In the genomic region with DNA sequence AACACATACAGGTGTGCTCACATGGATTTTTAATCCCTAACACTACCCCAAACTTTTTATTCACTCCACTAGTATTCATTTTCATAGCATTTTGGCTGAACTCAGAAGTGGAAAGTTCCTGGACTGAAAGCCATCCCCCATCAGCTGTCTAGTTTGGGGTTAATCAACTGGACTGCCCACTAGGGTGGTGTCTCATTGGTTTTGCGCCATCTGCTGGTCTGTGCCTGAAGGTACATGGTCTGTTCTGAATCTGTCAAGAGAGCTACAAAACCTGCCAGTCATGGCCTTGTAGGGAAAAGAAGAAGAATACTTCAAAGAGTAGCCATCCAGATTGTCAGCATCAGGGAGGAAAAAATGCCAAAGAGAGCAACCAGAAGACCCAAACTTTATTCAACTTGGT, we compare ENCODE assay signal across 10 mouse cellular contexts.
A peak's percentile ranks its signal among the peaks of the same experiment; 100 is the strongest.
DNase-seq lines count a peak whose midpoint lies in the region; ATAC-seq and TF ChIP-seq lines count a peak whose summit lies in the region.
"Had no signal": no experiment of that assay in that cellular context is flagged by ENCODE, and none has a peak within 500 bp of the region (broad histone marks: within the 10 kb centered on the region; RNA-seq: fewer than 3 reads in every experiment).

No protein-coding gene starts in this region.

- H3K4me2 ChIP-seq in hindbrain, embryonic 14.5 days (replicated peaks): no peak overlapping the region
- no peak overlapping the region for H3K4me2 ChIP-seq in hindbrain, embryonic 12.5 days (replicated peaks)
- no peak overlapping the region for H3K4me2 ChIP-seq in midbrain, postnatal 0 days (ENCODE audit: low read depth, low read length, poor library complexity, severe bottlenecking)
- H3K4me2 ChIP-seq: embryonic facial prominence, embryonic 13.5 days; limb, embryonic 12.5 days had no signal

- peak; percentile 42 for TF ChIP-seq CTCF in E14TG2a.4 (conservative IDR thresholded peaks at IDR 0.05; ENCODE audit: low read length)
- peak; percentile 65 for TF ChIP-seq CTCF in midbrain, postnatal 0 days (IDR thresholded peaks at IDR 0.05)

- H3K9me3 ChIP-seq in hindbrain, embryonic 14.5 days (ENCODE audit: control insufficient read depth, low read length): no peaks in the 10 kb centered on the region
- H3K9me3 ChIP-seq in hindbrain, embryonic 12.5 days (replicated peaks): no peaks in the 10 kb centered on the region
- H3K9me3 ChIP-seq in E14TG2a.4 (ENCODE audit: low read length): no peaks in the 10 kb centered on the region
- no peaks in the 10 kb centered on the region for H3K9me3 ChIP-seq in midbrain, postnatal 0 days (ENCODE audit: low read length)
- H3K9me3 ChIP-seq: embryonic facial prominence, embryonic 13.5 days; limb, embryonic 12.5 days had no signal

- ATAC-seq in hindbrain, embryonic 14.5 days (ENCODE audit: low FRiP score): no peak
- ATAC-seq in hindbrain, embryonic 12.5 days (ENCODE audit: low FRiP score): no peak
- no peak for ATAC-seq in midbrain, postnatal 0 days (ENCODE audit: low FRiP score)

- no peak overlapping the region for H3K4me3 ChIP-seq in hindbrain, embryonic 14.5 days (replicated peaks; ENCODE audit: low read length)
- H3K4me3 ChIP-seq in hindbrain, embryonic 12.5 days: no peak overlapping the region
- no peak overlapping the region for H3K4me3 ChIP-seq in E14TG2a.4 (replicated peaks; ENCODE audit: low read length)
- no peak overlapping the region for H3K4me3 ChIP-seq in midbrain, postnatal 0 days (ENCODE audit: low read depth, low read length)
- H3K4me3 ChIP-seq: embryonic facial prominence, embryonic 13.5 days; limb, embryonic 12.5 days had no signal

- no peak overlapping the region for H3K9ac ChIP-seq in hindbrain, embryonic 14.5 days
- H3K9ac ChIP-seq in hindbrain, embryonic 12.5 days: no peak overlapping the region
- H3K9ac ChIP-seq in midbrain, postnatal 0 days (replicated peaks; ENCODE audit: low read length, poor library complexity, severe bottlenecking): no peak overlapping the region
- H3K9ac ChIP-seq: embryonic facial prominence, embryonic 13.5 days; limb, embryonic 12.5 days had no signal

- peak; percentile 48 for DNase-seq in hindbrain, embryonic 14.5 days (ENCODE audit: low spot score)
- peak; percentile 76 for DNase-seq in adrenal gland, postnatal 10 days
- DNase-seq in embryo, embryonic 11.5 days (ENCODE audit: low read depth, low spot score): peak; percentile 23
- peak; percentile 80 for DNase-seq in kidney, postnatal 10 days
- DNase-seq in midbrain, postnatal 0 days (ENCODE audit: low spot score): peak; percentile 58
- peak; percentile 8 to 60 for DNase-seq in thymus, postnatal 10 days (ENCODE audit: low spot score in 2 of 2)

- no peaks in the 10 kb centered on the region for H3K4me1 ChIP-seq in hindbrain, embryonic 14.5 days (replicated peaks; ENCODE audit: control insufficient read depth, insufficient read depth, low read length)
- H3K4me1 ChIP-seq in hindbrain, embryonic 12.5 days: no peaks in the 10 kb centered on the region
- no peaks in the 10 kb centered on the region for H3K4me1 ChIP-seq in E14TG2a.4 (replicated peaks; ENCODE audit: low read depth, low read length)
- H3K4me1 ChIP-seq in midbrain, postnatal 0 days (ENCODE audit: insufficient read depth, low read length): no peaks in the 10 kb centered on the region
- H3K4me1 ChIP-seq: embryonic facial prominence, embryonic 13.5 days; limb, embryonic 12.5 days had no signal

- 8% methylated on average over 1 of the region's 1 CpGs for WGBS in hindbrain, embryonic 14.5 days
- WGBS in hindbrain, embryonic 12.5 days: 0% methylated on average over 1 of the region's 1 CpGs
- WGBS in midbrain, postnatal 0 days: 5% methylated on average over 1 of the region's 1 CpGs

- no peak overlapping the region for H3K27ac ChIP-seq in hindbrain, embryonic 14.5 days
- H3K27ac ChIP-seq in hindbrain, embryonic 12.5 days: no peak overlapping the region
- no peak overlapping the region for H3K27ac ChIP-seq in midbrain, postnatal 0 days (ENCODE audit: low read depth, low read length)
- H3K27ac ChIP-seq: embryonic facial prominence, embryonic 13.5 days; limb, embryonic 12.5 days had no signal

- no peaks in the 10 kb centered on the region for H3K36me3 ChIP-seq in hindbrain, embryonic 14.5 days (replicated peaks; ENCODE audit: control insufficient read depth, insufficient read depth)
- no peaks in the 10 kb centered on the region for H3K36me3 ChIP-seq in hindbrain, embryonic 12.5 days
- H3K36me3 ChIP-seq in E14TG2a.4 (ENCODE audit: insufficient read depth, low read length): no peaks in the 10 kb centered on the region
- H3K36me3 ChIP-seq in midbrain, postnatal 0 days (ENCODE audit: insufficient read depth, low read length): no peaks in the 10 kb centered on the region
- H3K36me3 ChIP-seq: embryonic facial prominence, embryonic 13.5 days; limb, embryonic 12.5 days had no signal

- no peaks in the 10 kb centered on the region for H3K27me3 ChIP-seq in hindbrain, embryonic 14.5 days (ENCODE audit: control insufficient read depth, insufficient read depth, low read length)
- no peaks in the 10 kb centered on the region for H3K27me3 ChIP-seq in hindbrain, embryonic 12.5 days
- no peaks in the 10 kb centered on the region for H3K27me3 ChIP-seq in E14TG2a.4 (ENCODE audit: insufficient read depth, low read length)
- no peaks in the 10 kb centered on the region for H3K27me3 ChIP-seq in midbrain, postnatal 0 days (ENCODE audit: insufficient read depth, low read length)
- H3K27me3 ChIP-seq: embryonic facial prominence, embryonic 13.5 days; limb, embryonic 12.5 days had no signal

Comparison
In these comparisons a context has a peak if more than half of its experiments do, and no peak if none do; other contexts are left out.
1. DNase-seq: peak in every context shown above with its lines; median percentile 80 in kidney, postnatal 10 days; 76 in adrenal gland, postnatal 10 days; 58 in midbrain, postnatal 0 days; 48 in hindbrain, embryonic 14.5 days; 34 in thymus, postnatal 10 days; 23 in embryo, embryonic 11.5 days.